Mouse (Mus musculus) small intestine, adult 2 months (tissue): ENCODE measurements around the gene Narfl.

Experiments used
- CTCF ChIP-seq: fragments of 200-500 bp; IDR thresholded peaks from 2 replicates; pipeline ENCODE4 v1.5.1; 2012; ENCODE audit warnings: low read depth, mild to moderate bottlenecking, control low read depth, inconsistent platforms, low read length, moderate library complexity, mixed read lengths; ENCODE audit not compliant: insufficient replicate concordance, insufficient read length; ENCODE audit errors: extremely low read depth
- POLR2A ChIP-seq: fragments of 200-500 bp; IDR thresholded peaks from 2 replicates; pipeline ENCODE4 v1.6.1; 2012; ENCODE audit warnings: low read depth, mild to moderate bottlenecking, control low read depth, inconsistent platforms, low read length, moderate library complexity

DNA sequence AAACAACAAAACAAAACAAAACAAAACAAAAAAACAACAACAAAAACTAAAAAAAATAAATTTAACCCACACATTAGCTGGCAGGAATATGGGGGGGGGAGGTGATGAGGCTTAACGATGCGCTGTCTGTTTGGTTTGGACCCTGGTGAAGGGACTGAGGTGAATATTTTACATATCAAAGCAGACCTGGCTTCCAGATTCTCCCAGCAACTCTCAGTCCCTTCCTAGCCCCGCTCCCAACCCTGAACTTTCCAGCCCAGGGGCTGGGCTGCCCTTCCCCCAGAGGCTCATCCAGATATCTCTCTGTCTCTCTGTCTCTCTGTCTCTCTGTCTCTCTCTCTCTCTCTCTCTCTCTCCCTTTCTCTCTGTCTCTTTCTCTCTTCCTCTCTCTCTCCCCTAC, 11.0 kb upstream of the Narfl start:
- TF ChIP-seq CTCF (no peak), POLR2A (no peak)
